Mouse (Mus musculus) kidney, postnatal 10 days (tissue): ENCODE measurements at regions not wholly inside any gene's neighbourhood (a gene's known extent, or its start where the extent isn't known, plus 50 kb on each side); places are given as distances from the start of the nearest gene placed in this dataset.
A peak's percentile ranks its signal among the peaks of the same experiment; 100 is the strongest.

Source experiments
- DNase-seq: peaks from one replicate; pipeline ENCODE4 v3.0.0; 2021; ENCODE audit warnings: mixed read lengths

DNA sequence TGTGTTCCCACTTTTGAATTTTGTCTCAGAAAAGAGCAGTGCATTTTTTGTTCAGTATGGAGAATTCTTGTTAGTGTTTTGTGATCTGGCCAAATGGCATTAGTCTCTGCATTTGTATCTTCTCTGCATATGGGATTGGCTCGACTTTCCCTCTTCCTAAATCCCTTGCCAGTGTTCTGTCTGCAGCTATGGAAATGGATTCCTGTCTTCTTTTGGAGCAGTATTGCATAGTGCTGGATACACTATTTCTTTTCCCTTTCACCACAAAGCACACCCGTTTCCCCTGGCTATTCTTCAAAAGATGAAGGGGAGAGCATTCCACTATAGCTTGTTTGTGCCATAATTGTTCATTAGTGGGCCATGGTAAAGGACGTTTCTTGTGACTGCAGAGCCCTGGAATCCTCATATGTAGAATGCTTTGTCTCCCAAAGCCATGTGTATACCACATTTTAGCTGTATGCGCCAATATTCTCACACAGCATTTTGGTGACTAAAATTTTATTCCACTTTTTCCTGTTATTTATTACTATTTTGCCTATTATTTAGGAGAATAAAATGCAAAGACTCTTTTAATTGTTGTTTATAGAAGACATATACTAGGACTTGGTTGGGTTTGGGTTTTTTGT lies 197.8 kb downstream of the Hs3st1 start:
- DNase-seq: no peak

DNA sequence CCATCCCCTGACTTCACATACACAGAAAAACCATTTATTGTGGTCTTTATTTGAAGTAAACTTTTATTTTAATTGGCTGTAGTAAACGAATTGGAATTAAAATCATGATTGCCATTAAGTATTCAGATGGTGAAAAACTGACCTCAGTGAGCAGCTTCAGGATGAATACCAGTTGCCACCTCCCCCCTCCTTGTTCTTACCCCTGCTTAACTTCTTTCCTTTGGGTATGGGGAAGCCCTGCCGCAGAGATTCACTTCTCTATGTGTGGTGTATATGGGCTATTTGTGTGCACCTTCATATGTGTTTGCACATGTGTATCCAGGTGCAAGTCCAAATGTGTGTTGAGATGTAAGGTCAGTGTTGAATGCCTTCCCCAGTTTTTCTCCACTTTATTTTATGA lies 218.2 kb downstream of the Hs3st1 start:
- no peak for DNase-seq

DNA sequence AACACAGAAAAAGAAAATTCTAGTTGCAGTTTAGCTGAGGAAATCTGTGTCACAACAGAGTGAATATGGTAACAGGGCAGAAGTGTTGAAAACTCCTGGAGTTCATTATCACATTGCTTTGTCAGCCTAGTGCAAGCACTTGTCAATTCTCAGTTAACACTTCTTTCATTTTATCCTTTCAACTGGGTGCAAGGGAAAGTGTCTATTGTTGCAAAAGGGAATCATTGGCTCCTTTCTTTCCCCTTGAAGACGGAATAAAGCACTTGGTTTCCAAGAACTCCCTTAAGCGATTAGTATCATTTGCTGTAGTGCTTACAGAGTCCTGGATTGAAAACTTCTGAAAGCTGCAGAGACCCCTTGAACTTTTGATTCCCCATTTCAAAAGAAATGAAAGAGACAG lies 218.9 kb downstream of the Hs3st1 start:
- DNase-seq: no peak

DNA sequence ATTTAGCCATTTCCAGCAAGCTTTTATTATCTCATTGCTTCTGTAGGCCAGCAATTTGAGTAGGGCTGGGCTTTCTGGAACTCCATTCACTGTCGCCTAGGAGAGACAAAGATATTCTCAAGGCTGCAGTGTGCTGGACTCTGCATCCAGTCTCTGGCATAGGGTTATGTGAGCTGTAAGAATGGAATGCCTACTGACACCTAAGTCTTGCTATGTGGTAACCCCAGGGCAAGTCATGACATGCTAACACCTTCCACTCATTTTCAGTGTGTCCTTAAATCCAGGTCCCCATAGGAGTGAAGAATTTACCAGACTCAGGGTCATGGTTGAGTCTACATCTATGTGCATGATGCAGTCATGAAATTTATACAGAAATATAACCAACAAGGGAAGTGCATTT lies 245.0 kb downstream of the Hs3st1 start:
- no peak for DNase-seq

DNA sequence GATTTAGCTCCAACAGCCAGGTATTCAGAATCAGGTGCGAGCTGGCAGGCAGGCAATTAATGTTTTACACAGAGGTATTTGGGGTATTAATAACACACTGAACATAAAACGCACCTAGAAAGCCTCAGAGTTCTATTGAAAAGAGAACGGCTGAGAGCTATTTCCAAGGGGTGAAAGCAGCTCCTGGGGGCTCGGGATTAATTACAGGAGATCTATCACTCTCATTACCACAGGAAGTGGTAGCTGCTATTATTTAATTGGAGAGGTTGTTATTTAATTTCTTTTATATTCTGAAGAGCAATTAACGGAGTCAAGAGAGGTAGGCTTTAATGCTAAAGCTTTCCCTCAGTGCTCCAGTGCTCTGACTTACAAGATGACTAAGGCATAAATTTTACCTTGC lies 272.5 kb downstream of the Hs3st1 start:
- no peak for DNase-seq

DNA sequence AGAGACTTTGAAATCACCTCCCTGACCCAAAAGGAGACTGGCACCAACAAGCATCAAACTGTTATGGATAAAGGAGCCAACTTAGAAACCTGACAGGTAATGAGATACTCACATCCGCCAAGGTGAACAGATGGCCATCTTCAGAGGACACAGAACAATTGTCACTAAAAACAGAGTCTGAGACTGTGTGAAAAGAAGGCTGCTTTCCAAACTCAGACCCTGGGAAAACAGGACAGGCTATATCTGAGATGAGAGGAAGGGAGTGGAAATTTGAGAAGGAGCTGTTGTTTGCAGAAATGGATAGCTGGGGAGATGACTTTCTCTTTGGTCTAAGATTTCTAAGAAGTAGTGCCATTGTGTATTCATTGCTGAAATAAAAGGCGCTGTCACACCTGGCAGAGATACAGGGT lies 297.2 kb downstream of the Hs3st1 start:
- no peak for DNase-seq

DNA sequence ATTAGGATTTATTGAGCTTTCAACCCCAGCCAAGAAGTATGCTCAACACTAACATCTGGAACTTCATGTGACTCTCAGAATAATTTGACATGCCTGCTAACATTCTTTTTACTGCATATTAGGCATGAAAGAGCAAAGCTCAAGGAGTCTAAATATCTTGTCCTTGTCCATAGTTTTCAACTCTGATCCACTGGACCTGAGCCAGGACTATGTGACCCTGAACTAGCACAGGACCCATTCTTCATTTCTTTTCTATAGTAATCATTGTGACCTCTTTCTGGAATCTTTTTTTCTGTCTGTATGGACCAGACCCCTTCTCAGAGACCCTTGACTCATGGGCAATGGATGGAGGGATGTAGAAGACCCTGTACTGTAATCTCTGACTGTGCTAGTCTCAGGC lies 301.6 kb downstream of the Hs3st1 start:
- no peak for DNase-seq

DNA sequence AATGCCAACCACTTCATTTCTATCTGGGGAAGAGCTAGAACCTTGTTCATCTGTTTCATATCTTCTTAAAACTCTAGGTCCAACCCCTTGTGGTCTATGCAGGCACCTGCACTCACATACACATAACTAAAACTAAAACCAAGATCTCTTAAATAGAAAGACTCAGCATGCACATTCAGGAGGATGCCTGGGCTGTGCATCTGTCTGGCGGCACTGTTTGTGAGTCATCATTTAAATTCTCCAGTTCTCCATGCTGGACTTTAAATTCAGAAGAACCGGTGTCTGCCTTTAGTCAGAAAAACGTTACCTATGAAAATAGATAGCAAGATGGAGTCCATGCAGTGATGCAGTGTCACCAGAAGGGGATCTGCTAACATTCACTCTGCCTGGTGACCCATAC lies 314.5 kb downstream of the Hs3st1 start:
- no peak for DNase-seq

DNA sequence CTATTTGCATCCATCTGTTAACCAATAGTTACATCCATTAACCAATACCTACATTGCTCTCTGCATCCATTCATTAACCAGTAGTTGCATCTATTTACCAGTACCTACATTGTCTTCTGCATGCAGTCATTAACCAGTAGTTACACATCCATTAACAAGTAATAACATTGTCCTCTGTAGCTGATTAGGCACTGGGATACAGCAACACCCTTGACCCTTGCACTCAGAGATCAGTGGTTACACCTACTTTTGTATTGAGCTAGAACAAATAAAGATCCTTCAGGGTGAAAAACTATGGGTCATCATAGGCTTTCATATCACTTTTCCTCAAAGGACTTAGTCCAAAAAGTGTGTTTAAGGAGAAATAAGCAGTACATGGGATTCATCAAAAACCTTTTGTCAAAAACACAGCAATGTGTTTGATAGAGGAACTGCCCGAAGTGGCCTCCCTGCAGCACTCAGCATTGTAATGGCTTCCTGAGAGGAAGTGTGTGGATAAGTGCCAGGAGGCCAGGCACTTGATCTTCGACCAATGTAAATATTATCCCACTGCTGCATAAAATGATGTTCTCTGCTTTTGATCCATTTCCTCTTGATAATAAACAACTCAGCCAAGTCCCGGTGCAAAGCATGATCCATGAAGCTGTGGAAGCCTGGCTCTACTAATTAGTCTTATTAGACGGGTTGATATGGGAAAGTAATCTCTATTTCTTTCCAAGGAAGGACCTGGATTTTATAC lies 317.6 kb downstream of the Hs3st1 start:
- DNase-seq: peak; percentile 70

DNA sequence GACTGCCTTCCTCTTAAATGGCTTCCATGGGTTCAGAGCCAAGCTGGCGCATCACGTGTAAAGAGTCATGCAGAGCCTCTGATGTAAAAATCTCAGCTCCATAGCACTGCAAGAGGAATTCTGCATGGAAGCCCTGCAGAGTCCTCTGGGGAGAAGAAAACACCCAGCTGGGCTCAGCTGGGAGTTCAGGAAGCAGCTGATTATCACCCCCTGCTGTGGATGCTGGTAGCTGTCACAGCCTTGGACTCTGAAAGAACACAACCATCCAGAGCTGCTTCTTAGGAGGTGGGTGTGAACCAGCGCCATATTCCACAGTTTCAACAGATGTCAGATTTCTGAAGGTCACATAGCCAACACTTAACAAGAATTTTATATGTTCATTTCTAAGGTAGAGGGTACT lies 329.2 kb downstream of the Hs3st1 start:
- peak; percentile 40 for DNase-seq

DNA sequence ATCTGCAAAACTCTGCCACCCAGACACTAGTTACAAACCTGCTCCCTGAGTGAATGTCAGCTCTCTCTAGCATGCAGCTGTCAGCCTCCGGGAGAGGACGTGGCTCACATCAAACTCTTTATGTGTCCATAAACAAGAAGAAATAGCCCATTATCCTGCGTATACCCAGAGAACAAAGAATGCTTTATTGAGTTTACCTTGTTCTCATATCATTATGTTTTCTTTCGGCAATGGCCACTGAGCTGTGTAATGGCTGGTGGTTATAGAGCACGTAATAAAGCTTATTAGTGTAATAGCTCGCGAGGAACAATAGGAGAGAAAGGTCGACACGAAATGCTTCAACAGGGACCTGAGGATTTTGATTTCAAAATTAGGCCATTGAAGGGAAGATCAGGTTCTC lies 331.6 kb downstream of the Hs3st1 start:
- DNase-seq: no peak

DNA sequence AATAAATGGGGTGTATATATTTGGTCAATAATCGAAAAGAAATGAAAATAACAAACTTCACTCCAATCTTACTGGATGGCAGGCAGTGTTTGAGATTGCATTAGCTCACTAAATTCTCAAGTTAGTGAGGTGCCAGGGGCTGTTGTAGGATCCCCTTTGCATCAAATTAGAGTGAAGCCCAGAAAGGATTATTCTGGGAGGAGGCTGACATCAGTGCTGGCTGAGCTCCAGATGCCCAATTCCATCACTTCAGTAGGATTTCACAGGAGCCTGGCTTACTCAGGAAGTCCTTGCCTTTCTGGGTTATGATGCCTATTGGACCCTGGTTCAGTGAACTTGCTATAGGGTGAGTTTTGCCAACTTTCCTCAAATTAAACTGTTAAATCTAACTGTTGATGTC lies 336.5 kb downstream of the Hs3st1 start:
- no peak for DNase-seq

DNA sequence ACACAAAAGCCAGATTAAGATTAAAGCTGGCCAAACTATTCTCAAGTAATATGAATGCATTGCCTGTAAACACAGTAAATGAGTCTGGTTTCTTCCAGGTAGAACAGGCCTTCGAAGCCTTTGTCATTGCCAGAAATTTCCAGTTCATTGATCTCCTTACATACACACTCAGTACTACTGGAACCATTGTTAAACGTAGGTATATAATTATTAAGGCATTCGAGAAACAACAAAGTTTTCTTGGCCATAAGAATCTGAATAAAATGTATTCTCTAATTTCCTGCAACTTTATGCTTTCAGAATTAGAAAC lies 337.5 kb downstream of the Hs3st1 start:
- DNase-seq: no peak

DNA sequence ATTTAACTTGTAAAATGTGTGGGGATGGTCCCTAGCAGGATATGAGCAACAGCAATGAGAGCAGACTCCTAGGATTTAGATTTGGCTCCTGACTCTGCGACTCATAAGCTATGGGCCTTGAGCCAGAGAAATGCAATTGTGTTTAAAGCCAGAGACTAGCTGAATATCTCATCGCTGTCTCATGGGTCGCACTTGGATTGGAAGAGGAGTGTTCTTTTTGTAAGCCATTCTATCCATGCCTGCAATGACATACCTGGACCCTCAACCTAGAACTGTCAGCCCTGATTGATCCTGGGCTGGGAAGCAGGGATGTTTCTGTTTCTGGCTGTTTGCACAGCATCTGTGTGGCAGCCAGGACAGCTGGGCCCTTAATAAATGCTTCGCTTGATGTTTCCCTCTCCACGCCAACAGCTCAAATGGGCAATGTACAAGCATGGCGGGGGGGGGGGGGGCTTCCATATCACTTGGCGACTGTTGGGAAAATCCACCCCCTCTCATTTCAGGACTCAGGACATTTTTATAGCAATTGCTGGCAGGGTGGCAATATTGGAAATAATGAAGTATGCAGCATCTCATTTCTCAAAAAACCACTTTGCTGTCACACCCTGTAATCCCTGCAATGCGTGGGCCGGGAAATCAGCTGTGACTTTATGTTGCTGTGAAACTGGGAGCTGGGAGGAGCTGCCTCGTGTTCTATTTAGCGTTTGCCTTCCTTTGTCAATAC lies 338.0 kb downstream of the Hs3st1 start:
- no peak for DNase-seq

DNA sequence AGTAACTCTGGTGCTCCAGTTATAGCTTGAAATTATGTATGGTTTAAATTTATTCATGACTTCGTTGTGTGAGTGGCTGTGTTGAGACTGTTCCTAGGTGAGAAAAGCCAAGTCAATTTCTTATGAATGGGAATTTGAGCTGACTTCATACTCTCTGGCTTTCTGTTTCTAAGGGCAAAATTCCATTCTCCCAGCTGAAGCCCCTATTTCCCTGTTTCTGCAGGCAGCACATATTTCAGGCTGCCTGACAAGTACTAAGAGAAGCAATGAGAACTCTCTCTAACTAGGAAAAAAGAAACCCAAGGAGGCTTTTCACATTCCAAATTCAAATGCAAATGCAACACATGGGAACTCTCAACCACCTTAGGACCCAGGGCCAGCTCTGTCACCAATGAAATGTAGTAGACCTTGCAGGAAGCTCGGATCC lies 338.7 kb downstream of the Hs3st1 start:
- no peak for DNase-seq

DNA sequence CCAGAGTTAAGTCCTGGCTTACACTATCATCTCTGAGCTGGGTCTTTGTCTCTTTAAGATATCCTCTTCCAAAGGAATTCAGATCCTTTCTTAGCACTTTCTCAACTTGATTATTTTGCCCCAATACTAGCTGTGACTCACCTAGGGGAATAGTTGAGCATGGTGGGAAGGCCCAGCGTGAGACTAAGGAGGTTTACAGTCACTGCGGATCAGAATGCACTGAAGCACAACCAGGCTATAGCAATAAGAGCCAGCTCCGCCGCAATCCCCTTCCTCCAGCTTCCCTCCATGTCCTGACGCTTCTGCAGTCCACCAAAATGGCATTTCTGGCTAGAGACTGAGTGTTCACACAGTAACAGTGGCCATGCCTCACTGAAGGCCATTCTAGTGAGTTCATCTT lies 342.5 kb downstream of the Hs3st1 start:
- no peak for DNase-seq

DNA sequence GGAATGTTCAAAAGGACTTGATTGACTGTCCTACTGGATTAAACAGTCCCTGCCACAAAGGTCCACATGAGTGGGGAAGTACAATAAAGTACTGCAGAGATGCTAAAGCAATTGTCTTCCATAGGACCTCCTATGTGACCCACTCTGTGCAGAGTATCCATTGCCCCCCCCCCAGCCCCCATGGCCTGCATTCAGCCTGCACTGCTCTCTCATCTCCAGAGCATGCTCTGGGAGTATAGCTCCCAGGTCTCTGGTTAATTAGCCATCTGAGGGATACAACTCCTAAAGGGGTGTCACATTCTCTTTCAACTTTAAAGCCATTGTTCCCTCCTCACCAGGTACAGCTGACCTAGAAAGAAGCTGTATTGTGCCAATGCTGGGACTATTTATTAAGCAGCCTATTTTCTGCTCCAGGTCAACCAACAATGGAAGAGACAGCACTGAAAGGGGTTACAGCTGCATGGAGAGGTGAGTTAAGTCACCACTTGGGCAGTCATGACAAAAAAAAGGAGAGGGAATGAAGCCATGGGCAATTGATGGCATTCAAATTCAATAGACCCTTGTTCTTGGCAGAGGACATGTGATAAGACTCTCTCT lies 364.8 kb downstream of the Hs3st1 start:
- DNase-seq: no peak

DNA sequence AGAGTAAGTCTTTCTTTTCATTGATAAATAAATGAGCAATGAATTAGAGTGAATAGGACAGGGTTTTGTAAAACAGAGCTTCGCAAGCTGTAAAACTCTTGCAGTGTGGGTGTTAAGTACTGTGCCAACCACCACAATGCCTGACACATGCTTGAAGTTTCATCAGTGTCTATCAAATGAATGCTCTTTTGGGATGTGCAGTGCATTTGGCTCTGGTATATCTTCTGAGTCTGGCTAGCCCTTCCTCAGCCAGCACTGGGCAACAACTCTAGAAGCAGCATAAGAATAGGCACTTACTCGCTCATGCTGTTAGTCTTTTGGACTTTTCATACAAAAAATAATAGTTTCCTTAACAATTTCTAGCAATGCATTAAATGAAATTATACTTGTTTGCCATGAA lies 370.9 kb downstream of the Hs3st1 start:
- no peak for DNase-seq

DNA sequence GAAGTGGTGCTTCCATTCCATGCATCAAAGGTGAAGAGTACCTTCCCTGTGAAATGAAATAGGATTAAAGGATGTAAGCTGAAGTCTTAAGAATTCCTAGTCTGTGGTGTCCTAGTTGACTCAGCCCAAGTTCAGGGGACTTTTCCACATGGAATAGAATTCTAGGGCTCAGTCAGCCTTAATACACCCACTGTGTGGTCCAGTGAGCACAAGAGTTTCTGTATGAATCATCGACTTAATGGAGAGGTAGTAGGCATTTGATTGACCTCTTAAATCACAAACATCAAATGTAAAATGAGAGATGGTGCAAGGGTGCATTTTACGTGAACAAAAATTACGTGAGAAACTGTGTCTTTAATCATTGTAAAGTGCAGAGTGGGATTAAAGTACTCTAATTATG lies 381.1 kb downstream of the Hs3st1 start:
- no peak for DNase-seq

DNA sequence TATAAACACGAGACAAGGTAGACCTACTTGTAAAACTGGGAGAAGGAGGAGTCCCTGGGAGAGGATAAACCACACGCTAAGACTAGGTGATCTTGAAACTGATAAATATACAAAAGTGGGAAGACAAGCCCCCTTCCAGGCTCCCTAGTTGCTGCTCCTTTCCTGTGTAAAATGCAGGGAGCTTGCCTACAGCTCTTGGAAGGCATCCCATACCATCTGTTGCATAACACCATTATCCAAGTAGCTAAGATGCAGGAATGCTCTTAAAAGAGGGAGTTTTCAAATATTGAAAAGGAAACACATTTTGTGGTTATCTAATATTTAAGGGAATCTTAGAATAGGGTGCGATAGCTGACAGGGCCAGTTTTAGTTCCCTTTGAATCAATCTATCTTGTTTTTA lies 406.6 kb downstream of the Hs3st1 start:
- DNase-seq: no peak

DNA sequence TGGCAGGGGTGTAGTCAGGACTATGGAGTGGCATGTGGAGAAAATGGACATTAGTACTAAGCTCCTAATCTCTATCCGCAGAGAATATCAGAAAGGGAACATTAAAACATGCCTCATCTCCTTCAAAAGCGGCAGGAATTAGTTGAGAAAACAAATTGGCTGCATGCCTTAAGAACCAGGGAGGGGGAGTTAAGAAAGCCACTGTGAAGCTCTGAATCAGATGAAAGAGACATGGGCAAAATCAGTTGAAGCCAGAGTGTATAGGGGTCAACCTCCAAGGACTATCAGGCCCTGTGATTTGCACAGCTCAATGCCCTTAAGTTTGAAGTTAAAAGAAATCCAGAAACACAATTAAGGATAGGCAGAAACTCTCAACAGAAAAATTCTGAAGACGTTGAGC lies 408.3 kb downstream of the Hs3st1 start:
- no peak for DNase-seq

DNA sequence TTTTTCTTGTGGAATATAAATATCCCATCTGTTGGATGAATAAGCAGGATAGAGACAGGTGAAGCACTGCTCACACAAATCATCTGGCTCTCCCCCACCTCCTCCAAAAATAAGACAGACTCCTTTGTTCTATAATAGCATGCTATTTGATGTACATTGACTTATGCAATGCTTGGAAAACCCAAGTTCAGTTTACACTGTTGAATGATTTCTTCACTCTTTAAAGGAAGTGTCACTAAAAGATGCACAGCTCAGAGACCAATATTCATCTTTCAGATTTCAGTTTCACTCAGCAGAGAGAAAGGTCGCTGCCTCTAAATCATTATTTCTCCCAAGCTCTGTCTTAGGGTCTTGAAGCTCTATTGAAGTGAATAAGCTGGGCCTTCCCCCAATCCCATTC lies 417.4 kb downstream of the Hs3st1 start:
- DNase-seq: no peak

DNA sequence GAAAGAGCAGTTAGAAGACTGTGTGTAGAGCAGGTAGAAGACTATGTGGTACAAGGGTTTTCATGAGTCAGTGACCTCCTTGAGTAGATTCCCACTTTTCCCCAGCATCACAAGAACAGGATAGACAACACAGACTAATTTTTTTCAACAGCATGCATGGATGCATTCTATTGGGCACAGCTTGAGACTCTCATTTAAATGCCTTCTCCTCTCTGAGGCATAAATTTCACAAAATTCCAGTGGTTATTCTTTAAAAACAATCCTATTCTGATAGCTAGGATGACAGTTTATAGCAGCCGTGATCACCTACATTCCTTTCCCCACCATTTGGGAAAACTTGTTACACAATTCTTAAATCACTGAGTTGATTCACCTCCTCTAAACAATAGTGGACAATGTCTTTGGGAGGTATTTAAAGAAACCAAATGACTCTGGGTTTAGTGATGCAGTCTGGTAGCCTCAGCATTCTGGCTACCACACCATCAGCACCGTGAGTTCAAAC lies 418.7 kb downstream of the Hs3st1 start:
- DNase-seq: no peak

DNA sequence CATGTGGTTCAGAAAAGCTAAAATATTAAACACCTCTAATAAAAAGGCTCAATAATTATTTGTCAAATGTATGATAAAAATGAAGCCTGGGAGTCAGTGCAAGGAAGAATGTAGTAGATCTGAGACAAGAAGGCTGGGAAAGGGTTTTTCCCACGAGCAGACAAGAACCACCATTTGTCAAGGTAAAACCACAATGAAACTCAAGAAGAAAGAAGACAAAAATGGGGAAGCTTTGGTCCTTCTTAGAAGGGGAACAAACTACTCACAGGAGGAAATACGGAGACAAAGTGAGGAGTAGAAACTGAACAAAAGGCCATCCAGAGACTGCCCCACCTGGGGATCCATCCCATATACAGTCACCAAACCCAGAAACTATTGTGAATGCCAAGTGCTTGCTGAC lies 420.0 kb downstream of the Hs3st1 start:
- DNase-seq: no peak
